Mouse (Mus musculus) liver, adult (tissue): ENCODE results near the gene Hfe2.
A peak's percentile ranks its signal among the peaks of the same experiment; 100 is the strongest.

Experiments
- GATA4 ChIP-seq: IDR thresholded peaks from 2 replicates; pipeline ENCODE4 v1.6.1; 2014; ENCODE audit warnings: mild to moderate bottlenecking, low read length; ENCODE audit not compliant: insufficient replicate concordance

Gene Hfe2

GRCm38 (mm10) chr3:96555999-96556614 is 31.1 kb downstream of the Hfe2 start:
- TF ChIP-seq GATA4, result no peak

- TF ChIP-seq GATA4, result no peak
Measured at GRCm38 (mm10) chr3:96556651-96557635, 32.0 kb downstream of the Hfe2 start.

GRCm38 (mm10) chr3:96557694-96558093 is 32.7 kb downstream of the Hfe2 start, which contains the start of gene Txnip:
Gene Txnip (plus strand): TSS chr3:96557957.
- TF ChIP-seq GATA4, result no peak; the same call in 1 of the 2 replicates

GRCm38 (mm10) chr3:96558159-96558558 is 33.2 kb downstream of the Hfe2 start:
- no peak for TF ChIP-seq GATA4

GRCm38 (mm10) chr3:96558668-96559196 is 33.8 kb downstream of the Hfe2 start:
- TF ChIP-seq GATA4, result no peak

- TF ChIP-seq GATA4, result no peak
Measured at GRCm38 (mm10) chr3:96559398-96559910, 34.5 kb downstream of the Hfe2 start.

GRCm38 (mm10) chr3:96559911-96560850 is 35.2 kb downstream of the Hfe2 start:
- TF ChIP-seq GATA4, result no peak

- no peak for TF ChIP-seq GATA4
Measured at GRCm38 (mm10) chr3:96560881-96561668, 36.1 kb downstream of the Hfe2 start.

GRCm38 (mm10) chr3:96561946-96562681 is 37.1 kb downstream of the Hfe2 start:
- TF ChIP-seq GATA4, result no peak

- TF ChIP-seq GATA4, result no peak
Measured at GRCm38 (mm10) chr3:96563267-96563666, 38.3 kb downstream of the Hfe2 start.

- no peak for TF ChIP-seq GATA4
Measured at GRCm38 (mm10) chr3:96563911-96564632, 39.1 kb downstream of the Hfe2 start.

GRCm38 (mm10) chr3:96564633-96565032 is 39.7 kb downstream of the Hfe2 start:
- TF ChIP-seq GATA4, result peak; percentile 90; the same call in 1 of the 2 replicates
